Mouse (Mus musculus) stomach, embryonic 16.5 days (tissue): ENCODE measurements around the gene Gna14. TPM values are rescaled to one million over a fixed set of nuclear protein-coding genes. Genes with fewer than 3 reads are reported as not detected.

ENCODE experiments used
- ATAC-seq: fragments of 200-750 bp; cut with Nextera tagmentation; 2 replicates; pipeline ENCODE4 v1.8.0; 2017; ENCODE audit warnings: moderate number of reproducible peaks, moderate TSS enrichment; ENCODE audit not compliant: insufficient read depth, low FRiP score
- H3K27ac ChIP-seq: fragments of 300-500 bp; sonication (generic); 2 replicates; pipeline ENCODE4 v1.5.1; 2014; ENCODE audit warnings: low read length
- H3K27me3 ChIP-seq: fragments of 300-500 bp; sonication (generic); 2 replicates; pipeline ENCODE4 v1.6.1; 2014; ENCODE audit warnings: low read length, control low read depth, mixed read lengths; ENCODE audit not compliant: control insufficient read depth, insufficient read depth
- H3K36me3 ChIP-seq: fragments of 300-500 bp; sonication (generic); 2 replicates; pipeline ENCODE4 v1.6.1; 2014; ENCODE audit warnings: low read length; ENCODE audit not compliant: control insufficient read depth, insufficient read depth
- H3K4me1 ChIP-seq: fragments of 300-500 bp; sonication (generic); 2 replicates; pipeline ENCODE4 v1.6.1; 2014; ENCODE audit warnings: low read length, control low read depth, mixed read lengths; ENCODE audit not compliant: control insufficient read depth, insufficient read depth
- H3K4me2 ChIP-seq: fragments of 300-500 bp; sonication (generic); 2 replicates; pipeline ENCODE4 v1.6.1; 2014; ENCODE audit warnings: low read depth, low read length, mixed read lengths
- H3K4me3 ChIP-seq: fragments of 300-500 bp; sonication (generic); replicated peaks from 2 replicates; pipeline ENCODE4 v1.5.1; 2014; ENCODE audit warnings: mild to moderate bottlenecking, low read length
- H3K9ac ChIP-seq: fragments of 300-500 bp; sonication (generic); 2 replicates; pipeline ENCODE4 v1.6.1; 2014; ENCODE audit warnings: low read length
- H3K9me3 ChIP-seq: fragments of 300-500 bp; sonication (generic); replicated peaks from 2 replicates; pipeline ENCODE4 v1.6.1; 2016; ENCODE audit warnings: low read length, control low read depth; ENCODE audit not compliant: control insufficient read depth
- WGBS: fragments of 180-500 bp; shearing (Covaris S2); extraction: QIAGEN DNeasy Blood & Tissue Kit; methylation state at CpG from one replicate; pipeline ENCODE4 v1.1.7; 2014; 5-methylcytosine and 5-hydroxymethylcytosine counted together
- polyA plus RNA-seq: library from polyadenylated mRNA; unstranded; fragments of >200 nt; fragmentation: Nextera tagmentation; extraction: Ambion mirVana; gene quantifications from 2 replicates; pipeline ENCODE4 v1.2.1, GENCODE M21; 2015

Gna14 gene
- polyA plus RNA-seq, 1 experiment from 2014 or later = 13.7 TPM

- no peak overlapping the region for H3K9ac ChIP-seq
- 68% methylated on average over 4 of the region's 4 CpGs for WGBS
- ATAC-seq = no peak
These were observed 78.6 kb downstream of the Gna14 start for GRCm38 (mm10) chr19:16514201-16514600.

GRCm38 (mm10) chr19:16518569-16518968, 83.0 kb downstream of the Gna14 start:
- no peak overlapping the region for H3K9ac ChIP-seq
- no peak for ATAC-seq
- H3K27ac ChIP-seq = no peak overlapping the region
- no peaks in the 10 kb centered on the region for H3K9me3 ChIP-seq
- 70% methylated on average over 3 of the region's 3 CpGs for WGBS
- H3K4me3 ChIP-seq = no peak overlapping the region
- H3K4me1 ChIP-seq = peaks cover 3% of the 10 kb centered on the region; the same call in 1 of the 2 replicates
- H3K36me3 ChIP-seq = no peaks in the 10 kb centered on the region
- H3K4me2 ChIP-seq = no peak overlapping the region
- H3K27me3 ChIP-seq = no peaks in the 10 kb centered on the region

More at GRCm38 (mm10) chr19:16514201-16514600, 78.6 kb downstream of the Gna14 start:
- Histone ChIP-seq H3K27ac (no peak overlapping the region), H3K27me3 (no peaks in the 10 kb centered on the region), H3K36me3 (no peaks in the 10 kb centered on the region), H3K4me2 (no peak overlapping the region), H3K4me1 (peaks cover 3% of the 10 kb centered on the region; the same call in 1 of the 2 replicates), H3K4me3 (no peak overlapping the region), H3K9me3 (no peaks in the 10 kb centered on the region)

- Histone ChIP-seq H3K27me3 (no peaks in the 10 kb centered on the region), H3K4me2 (no peak overlapping the region), H3K27ac (no peak overlapping the region), H3K9me3 (no peaks in the 10 kb centered on the region), H3K36me3 (no peaks in the 10 kb centered on the region), H3K9ac (no peak overlapping the region), H3K4me3 (no peak overlapping the region), H3K4me1 (peaks cover 3% of the 10 kb centered on the region; the same call in 1 of the 2 replicates)
- ATAC-seq = no peak
- WGBS = 78% methylated on average over 3 of the region's 3 CpGs
These were observed 85.0 kb downstream of the Gna14 start for GRCm38 (mm10) chr19:16520608-16521007.

GRCm38 (mm10) chr19:16526302-16526880, 90.8 kb downstream of the Gna14 start:
- peak; percentile 53; the same call in 1 of the 2 replicates for ATAC-seq
- Histone ChIP-seq H3K9ac (no peak overlapping the region), H3K9me3 (no peaks in the 10 kb centered on the region), H3K4me1 (peaks cover 10% of the 10 kb centered on the region; the same call in 1 of the 2 replicates), H3K27me3 (no peaks in the 10 kb centered on the region), H3K4me3 (no peak overlapping the region), H3K27ac (no peak overlapping the region), H3K4me2 (no peak overlapping the region), H3K36me3 (no peaks in the 10 kb centered on the region)
- WGBS = 52% methylated on average over 9 of the region's 9 CpGs

GRCm38 (mm10) chr19:16527031-16527430, 91.5 kb downstream of the Gna14 start:
- Histone ChIP-seq H3K9ac (no peak overlapping the region), H3K27ac (no peak overlapping the region), H3K27me3 (no peaks in the 10 kb centered on the region), H3K9me3 (no peaks in the 10 kb centered on the region), H3K36me3 (no peaks in the 10 kb centered on the region), H3K4me3 (no peak overlapping the region), H3K4me2 (no peak overlapping the region), H3K4me1 (peaks cover 10% of the 10 kb centered on the region; the same call in 1 of the 2 replicates)
- 48% methylated on average over 5 of the region's 5 CpGs for WGBS
- no peak for ATAC-seq

GRCm38 (mm10) chr19:16528225-16528828, 92.8 kb downstream of the Gna14 start:
- Histone ChIP-seq H3K36me3 (no peaks in the 10 kb centered on the region), H3K9me3 (no peaks in the 10 kb centered on the region), H3K4me3 (no peak overlapping the region), H3K4me1 (peaks cover 10% of the 10 kb centered on the region; the same call in 1 of the 2 replicates), H3K9ac (no peak overlapping the region), H3K27me3 (no peaks in the 10 kb centered on the region), H3K4me2 (no peak overlapping the region), H3K27ac (peak overlapping the region; percentile 41; the same call in 1 of the 2 replicates)
- WGBS = 41% methylated on average over 3 of the region's 3 CpGs
- ATAC-seq = peak; percentile 53

GRCm38 (mm10) chr19:16529293-16529920, 93.8 kb downstream of the Gna14 start:
- no peaks in the 10 kb centered on the region for H3K36me3 ChIP-seq
- H3K27me3 ChIP-seq = no peaks in the 10 kb centered on the region
- H3K27ac ChIP-seq = no peak overlapping the region
- H3K9ac ChIP-seq = no peak overlapping the region
- H3K4me3 ChIP-seq = no peak overlapping the region
- no peaks in the 10 kb centered on the region for H3K9me3 ChIP-seq
- peaks cover 10% of the 10 kb centered on the region; the same call in 1 of the 2 replicates for H3K4me1 ChIP-seq
- no peak for ATAC-seq
- H3K4me2 ChIP-seq = no peak overlapping the region

GRCm38 (mm10) chr19:16529999-16530398, 94.4 kb downstream of the Gna14 start:
- no peaks in the 10 kb centered on the region for H3K9me3 ChIP-seq
- H3K27me3 ChIP-seq = no peaks in the 10 kb centered on the region
- peaks cover 10% of the 10 kb centered on the region; the same call in 1 of the 2 replicates for H3K4me1 ChIP-seq
- H3K4me2 ChIP-seq = no peak overlapping the region
- no peaks in the 10 kb centered on the region for H3K36me3 ChIP-seq
- 68% methylated on average over 4 of the region's 4 CpGs for WGBS
- no peak overlapping the region for H3K27ac ChIP-seq
- no peak overlapping the region for H3K9ac ChIP-seq
- H3K4me3 ChIP-seq = no peak overlapping the region
- no peak for ATAC-seq

GRCm38 (mm10) chr19:16534311-16534710, 98.7 kb downstream of the Gna14 start:
- Histone ChIP-seq H3K4me1 (no peaks in the 10 kb centered on the region), H3K27me3 (no peaks in the 10 kb centered on the region), H3K36me3 (no peaks in the 10 kb centered on the region), H3K9me3 (no peaks in the 10 kb centered on the region), H3K9ac (no peak overlapping the region), H3K4me3 (no peak overlapping the region), H3K4me2 (no peak overlapping the region), H3K27ac (no peak overlapping the region)
- no peak for ATAC-seq
- WGBS = 78% methylated on average over 2 of the region's 2 CpGs
